Mouse (Mus musculus) cerebellum, adult 2 months (tissue): ENCODE data around the gene Jak1. TPM values are rescaled to one million over a fixed set of nuclear protein-coding genes. Genes with fewer than 3 reads are reported as not detected.

Experiments
- DNase-seq, 2 experiments: peaks; one replicate each; pipeline ENCODE4 v3.0.0; 2021
- H3K27ac ChIP-seq: fragments of 200-500 bp; 2 replicates; pipeline ENCODE4 v1.5.1; 2012; ENCODE audit warnings: low read length, control low read depth, inconsistent platforms; ENCODE audit not compliant: insufficient read depth
- H3K27me3 ChIP-seq: fragments of 200-500 bp; 2 replicates; pipeline ENCODE4 v1.6.1; 2012; ENCODE audit warnings: inconsistent platforms, mild to moderate bottlenecking, low read length, moderate library complexity; ENCODE audit not compliant: control insufficient read depth, insufficient read depth
- H3K4me1 ChIP-seq: fragments of 200-500 bp; 2 replicates; pipeline ENCODE4 v1.6.1; 2011; ENCODE audit warnings: low read length; ENCODE audit not compliant: control insufficient read depth, insufficient read depth
- H3K4me3 ChIP-seq: fragments of 200-500 bp; replicated peaks from 2 replicates; pipeline ENCODE3; 2011; ENCODE audit warnings: mild to moderate bottlenecking, low read depth, low read length, control low read depth; ENCODE audit not compliant: insufficient read depth
- CTCF ChIP-seq: fragments of 200-500 bp; IDR thresholded peaks from 2 replicates; pipeline ENCODE4 v1.5.1; 2011; ENCODE audit warnings: low read depth, mild to moderate bottlenecking, control low read depth, low read length, moderate library complexity, borderline replicate concordance; ENCODE audit not compliant: insufficient read depth
- POLR2A ChIP-seq: fragments of 200-500 bp; IDR thresholded peaks from 2 replicates; pipeline ENCODE4 v1.6.1; 2011; ENCODE audit warnings: low read length, control low read depth, borderline replicate concordance; ENCODE audit not compliant: insufficient read depth
- WGBS: fragments of 180-500 bp; shearing (Covaris S2); methylation state at CpG from one replicate; pipeline ENCODE4 v1.1.7; 2018; 5-methylcytosine and 5-hydroxymethylcytosine counted together
- polyA plus RNA-seq: library from polyadenylated mRNA; depleted of rRNA; stranded (reverse); fragments of >200 nt; gene quantifications from 2 replicates; pipeline ENCODE4 v1.2.3, GENCODE M21; 2012

The Jak1 gene
- polyA plus RNA-seq, 1 experiment: 72.2 TPM

DNA sequence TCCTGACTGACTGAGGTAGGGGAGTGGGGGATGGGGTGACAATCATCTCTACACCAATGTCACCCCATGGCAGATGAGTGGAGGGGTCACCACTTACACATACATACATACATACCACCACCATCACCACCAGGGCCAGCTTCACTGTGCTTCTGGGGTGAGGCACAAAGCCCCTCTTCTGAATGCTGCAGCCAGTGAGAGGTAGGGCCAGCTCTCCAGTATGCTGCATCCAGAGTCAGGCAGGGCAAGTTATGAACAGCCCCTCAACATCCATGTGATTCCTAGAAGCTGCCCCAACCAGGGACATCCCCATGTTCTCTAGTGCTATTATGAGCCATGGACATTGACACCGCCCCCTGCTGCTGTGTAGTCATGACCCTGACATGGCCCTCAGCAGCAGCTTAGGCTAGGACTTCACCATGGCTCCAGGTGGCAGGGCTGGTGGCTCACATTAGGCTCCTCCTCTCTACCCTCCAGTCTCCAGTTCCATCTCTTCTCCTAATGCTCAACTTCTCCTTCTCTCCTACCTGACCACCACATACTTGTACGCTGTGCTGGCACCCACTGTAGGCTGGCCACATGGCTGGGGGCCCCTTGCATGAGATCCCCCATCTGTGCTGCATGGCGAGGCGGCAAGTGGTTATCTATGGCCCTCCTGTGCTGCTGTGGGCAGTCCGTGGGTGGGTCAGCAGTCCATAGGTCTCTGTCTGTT, 24.8 kb downstream of the Jak1 start:
- H3K27ac ChIP-seq: no peak overlapping the region
- H3K27me3 ChIP-seq: no peaks in the 10 kb centered on the region
- peaks cover 13% of the 10 kb centered on the region for H3K4me1 ChIP-seq
- no peak for DNase-seq
- TF ChIP-seq CTCF (no peak), POLR2A (no peak)
- no peak overlapping the region for H3K4me3 ChIP-seq
- WGBS: 75% methylated on average over 5 of the region's 5 CpGs

DNA sequence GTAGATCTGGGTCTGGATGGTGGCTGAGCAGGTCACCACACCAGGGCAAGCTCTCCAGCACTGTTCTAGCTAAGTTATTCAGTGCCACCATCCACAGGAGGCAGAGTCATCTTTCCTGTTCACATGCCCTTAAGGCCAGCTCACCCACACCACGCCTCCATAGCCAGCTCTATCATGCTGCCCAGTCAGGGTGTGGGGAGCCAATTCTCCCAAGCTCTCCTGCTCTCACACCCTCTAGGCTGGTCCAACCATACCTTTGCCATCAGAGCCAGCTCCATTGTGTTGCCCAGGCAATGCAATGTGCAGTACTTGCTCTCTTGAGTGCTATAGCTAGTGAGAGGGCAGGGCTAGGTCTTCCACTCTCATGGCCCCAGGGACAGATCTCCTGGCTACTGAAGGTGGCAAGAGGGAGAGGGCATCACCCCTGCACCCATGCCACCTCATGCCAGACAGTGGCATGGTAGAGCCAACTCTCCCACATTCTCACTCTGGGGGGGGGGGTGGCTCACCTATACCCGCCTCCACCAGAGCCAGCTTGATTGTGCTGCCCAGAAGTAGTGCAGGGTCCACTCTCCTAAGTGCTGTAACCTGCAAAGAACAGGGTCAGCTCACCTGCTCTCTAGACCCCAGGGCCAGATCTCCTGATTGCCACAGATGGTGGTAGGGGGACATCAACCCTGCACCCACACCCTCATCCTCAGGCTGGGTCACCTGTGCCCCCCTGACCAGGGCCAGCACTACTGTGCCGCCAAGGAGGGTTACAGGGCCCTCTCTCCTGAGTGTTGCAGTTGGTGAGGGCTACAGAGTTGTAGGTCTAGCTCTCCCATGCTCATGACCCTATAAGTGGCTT, 25.5 kb downstream of the Jak1 start:
- TF ChIP-seq CTCF (no peak), POLR2A (no peak)
- WGBS: 95% methylated on average over 3 of the region's 3 CpGs

DNA sequence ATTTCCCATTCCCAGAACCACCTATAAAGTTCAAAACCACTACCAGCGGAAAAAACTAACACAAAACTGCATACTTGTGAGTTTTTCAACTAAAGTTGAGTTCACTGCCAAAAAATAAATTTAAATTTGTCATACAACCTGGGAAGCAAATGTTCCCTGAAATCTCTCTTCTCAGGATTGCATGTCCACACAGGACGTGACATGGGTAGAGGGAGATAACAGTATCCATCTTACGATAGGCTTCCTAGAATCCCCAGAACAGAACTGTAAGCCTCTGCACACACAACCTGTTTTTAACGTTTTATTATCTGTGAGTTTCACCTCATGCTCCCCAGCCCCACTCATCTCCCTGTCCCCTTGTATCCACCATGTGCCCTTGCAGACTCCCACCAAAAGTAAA, 26.5 kb downstream of the Jak1 start:
- WGBS: 95% methylated on average over 4 of the region's 4 CpGs
- TF ChIP-seq POLR2A (no peak), CTCF (no peak)
- Histone ChIP-seq H3K27me3 (no peaks in the 10 kb centered on the region), H3K4me3 (no peak overlapping the region), H3K4me1 (peaks cover 20% of the 10 kb centered on the region), H3K27ac (no peak overlapping the region)
- no peak for DNase-seq

More for the DNA sequence above, 25.5 kb downstream of the Jak1 start:
- DNase-seq: no peak
- no peaks in the 10 kb centered on the region for H3K27me3 ChIP-seq
- no peak overlapping the region for H3K27ac ChIP-seq
- peaks cover 15% of the 10 kb centered on the region for H3K4me1 ChIP-seq
- H3K4me3 ChIP-seq: no peak overlapping the region

DNA sequence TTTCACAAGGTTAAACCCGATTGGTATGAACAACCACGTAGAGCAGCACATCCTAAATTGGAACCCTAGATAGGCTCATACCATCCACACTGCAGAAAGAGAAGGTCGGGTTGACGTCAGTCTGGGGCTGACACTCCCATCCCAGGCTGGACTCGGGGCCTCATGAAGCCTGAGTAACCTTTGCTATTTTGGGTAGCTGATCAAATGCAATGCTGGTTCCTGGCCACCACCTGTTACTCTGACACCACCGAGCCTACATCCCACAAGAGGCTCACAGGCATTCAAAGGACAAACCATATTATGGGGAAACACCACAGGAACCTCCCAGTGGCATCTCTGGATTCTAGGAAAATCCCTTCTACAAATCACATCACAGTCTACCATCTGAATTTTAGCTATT, 28.3 kb downstream of the Jak1 start:
- WGBS: 76% methylated on average over 6 of the region's 6 CpGs
- Histone ChIP-seq H3K27ac (no peak overlapping the region), H3K27me3 (no peaks in the 10 kb centered on the region), H3K4me1 (peaks cover 20% of the 10 kb centered on the region), H3K4me3 (no peak overlapping the region)
- no peak for TF ChIP-seq POLR2A
- TF ChIP-seq CTCF: no peak
- DNase-seq: no peak

DNA sequence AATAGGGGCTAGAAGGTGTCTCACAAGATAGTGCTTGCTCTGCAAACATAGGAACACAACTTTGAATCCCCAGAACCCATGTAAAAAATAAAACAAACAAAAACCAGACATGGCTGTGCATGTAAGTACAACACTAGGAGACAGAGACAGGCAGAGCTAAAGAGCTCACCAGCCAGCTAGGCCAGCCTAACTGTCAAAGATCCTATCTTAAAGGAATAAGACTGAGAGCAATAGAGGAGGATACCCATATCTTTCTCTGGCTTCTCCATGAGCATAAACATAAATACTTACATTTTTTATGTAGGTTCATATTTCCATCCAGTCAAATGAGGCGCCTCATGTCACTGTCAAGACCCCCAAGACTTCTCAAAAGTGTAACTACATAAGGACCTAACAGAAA, 29.1 kb downstream of the Jak1 start:
- 95% methylated on average over 1 of the region's 1 CpGs for WGBS
- Histone ChIP-seq H3K4me1 (peaks cover 20% of the 10 kb centered on the region), H3K27ac (no peak overlapping the region), H3K27me3 (no peaks in the 10 kb centered on the region), H3K4me3 (no peak overlapping the region)
- DNase-seq: no peak
- TF ChIP-seq POLR2A: no peak
- TF ChIP-seq CTCF: no peak

DNA sequence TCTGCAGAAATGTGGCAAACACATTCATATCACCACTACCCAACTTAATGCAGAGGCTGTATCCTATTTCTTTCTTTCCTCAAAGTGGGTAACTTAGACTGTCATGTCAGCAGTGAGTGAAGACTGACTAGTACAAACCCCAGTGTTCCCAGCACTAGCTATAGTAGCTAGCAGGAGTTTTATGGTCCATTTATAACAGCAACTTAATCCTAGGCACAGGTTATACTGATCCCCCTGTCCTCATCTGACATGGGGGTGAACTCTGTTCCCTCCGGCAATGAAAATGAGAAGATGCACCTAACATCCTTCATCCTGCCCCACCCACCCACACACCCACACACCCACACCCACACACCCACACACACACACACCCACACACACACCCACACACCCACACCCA, 30.3 kb downstream of the Jak1 start:
- peaks cover 16% of the 10 kb centered on the region for H3K4me1 ChIP-seq
- no peaks in the 10 kb centered on the region for H3K27me3 ChIP-seq
- TF ChIP-seq CTCF (no peak), POLR2A (no peak)
- 100% methylated on average over 1 of the region's 1 CpGs for WGBS
- no peak overlapping the region for H3K27ac ChIP-seq
- no peak for DNase-seq
- H3K4me3 ChIP-seq: no peak overlapping the region

DNA sequence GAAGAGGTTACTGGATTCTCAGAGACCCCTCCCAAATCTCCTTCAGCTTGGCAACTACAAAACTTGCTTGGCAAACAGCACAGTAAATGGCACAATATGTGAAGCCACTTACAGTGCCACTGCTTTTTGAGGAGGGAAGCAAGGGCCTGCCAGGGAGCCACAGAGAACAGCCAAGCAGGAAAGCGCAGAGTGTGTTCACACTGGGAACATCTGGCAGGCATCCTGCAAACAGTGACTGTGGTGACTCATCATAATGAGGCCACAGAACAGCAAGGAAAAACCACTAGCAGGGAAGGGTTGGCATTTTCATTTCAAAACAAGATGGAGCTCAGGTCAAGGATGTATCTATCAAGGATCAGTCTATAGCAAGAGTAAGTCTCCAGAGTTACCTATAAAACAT, 30.8 kb downstream of the Jak1 start:
- no peaks in the 10 kb centered on the region for H3K27me3 ChIP-seq
- H3K27ac ChIP-seq: no peak overlapping the region
- peaks cover 13% of the 10 kb centered on the region for H3K4me1 ChIP-seq
- DNase-seq: peak in 1 of 2 experiments; percentile 57
- WGBS: 19% methylated on average over 1 of the region's 1 CpGs
- TF ChIP-seq POLR2A (no peak), CTCF (no peak)
- no peak overlapping the region for H3K4me3 ChIP-seq
